Mouse (Mus musculus): ENCODE measurements around the gene Tulp2. TPM values are rescaled to one million over a fixed set of nuclear protein-coding genes. Genes with fewer than 3 reads are reported as not detected.

The Tulp2 gene
- polyA plus RNA-seq, 1 experiment, result not detected

- no peak overlapping the region for H3K27ac ChIP-seq (ENCODE audit: insufficient read depth, low read depth, low read length)
- peaks cover 20% of the 10 kb centered on the region for H3K4me1 ChIP-seq (ENCODE audit: control insufficient read depth, insufficient read depth, low read length)
- TF ChIP-seq CTCF (IDR thresholded peaks at IDR 0.05; ENCODE audit: low read depth, low read length), result no peak
- TF ChIP-seq POLR2A (IDR thresholded peaks at IDR 0.05; ENCODE audit: borderline replicate concordance, low read depth, low read length), result no peak
- H3K4me3 ChIP-seq (ENCODE audit: insufficient read depth, low read length), result no peak overlapping the region
These were observed 4.5 kb downstream of the Tulp2 start for GRCm38 (mm10) chr7:45486158-45486557.

GRCm38 (mm10) chr7:45486761-45487415 lies 5.2 kb downstream of the Tulp2 start, which contains the start of gene Gm45808:
Gm45808 (minus strand) TSS chr7:45486811.
- no peak within 1 kb of the TSS for H3K27ac ChIP-seq (ENCODE audit: insufficient read depth, low read depth, low read length)
- peak within 1 kb of the TSS; percentile 79; the same call in 1 of the 2 replicates for H3K4me3 ChIP-seq (ENCODE audit: insufficient read depth, low read length)
- TF ChIP-seq CTCF (IDR thresholded peaks at IDR 0.05; ENCODE audit: low read depth, low read length) (no peak), POLR2A (IDR thresholded peaks at IDR 0.05; ENCODE audit: borderline replicate concordance, low read depth, low read length) (no peak)
- peaks cover 21% of the 10 kb centered on the region for H3K4me1 ChIP-seq (ENCODE audit: control insufficient read depth, insufficient read depth, low read length)

DNA sequence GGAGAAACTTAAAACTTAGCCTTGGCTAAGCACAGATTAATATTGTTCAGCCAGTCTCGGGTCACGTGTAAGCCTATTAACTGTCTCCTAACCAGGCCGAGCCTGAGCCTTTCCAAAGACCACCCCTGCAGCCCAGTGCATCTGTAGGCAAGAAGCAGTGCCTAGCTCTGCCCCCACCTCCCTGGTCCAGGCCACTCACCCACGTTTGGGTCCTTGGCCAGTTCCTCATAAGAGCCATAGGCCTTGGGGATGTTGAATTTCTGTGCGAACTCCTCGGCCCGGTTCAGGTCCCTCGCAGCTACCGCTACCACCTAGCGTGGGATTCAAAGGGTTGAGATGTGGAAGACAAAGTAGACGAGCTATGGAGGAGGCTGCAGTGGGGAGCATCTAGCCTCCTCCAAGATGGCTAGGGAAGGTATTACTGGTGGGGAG lies 6.2 kb downstream of the Tulp2 start:
- no peak for TF ChIP-seq POLR2A (IDR thresholded peaks at IDR 0.05; ENCODE audit: borderline replicate concordance, low read depth, low read length)
- TF ChIP-seq CTCF (IDR thresholded peaks at IDR 0.05; ENCODE audit: low read depth, low read length), result no peak
- Histone ChIP-seq H3K4me1 (ENCODE audit: control insufficient read depth, insufficient read depth, low read length) (peaks cover 21% of the 10 kb centered on the region), H3K4me3 (ENCODE audit: insufficient read depth, low read length) (peak overlapping the region; percentile 79), H3K27ac (ENCODE audit: insufficient read depth, low read depth, low read length) (no peak overlapping the region)

GRCm38 (mm10) chr7:45488293-45489204 lies 6.9 kb downstream of the Tulp2 start, which contains the start of gene Dhdh:
Dhdh (minus strand) TSS chr7:45488805.
- H3K4me1 ChIP-seq (ENCODE audit: control insufficient read depth, insufficient read depth, low read length), result peaks cover 21% of the 10 kb centered on the region
- H3K27ac ChIP-seq (ENCODE audit: insufficient read depth, low read depth, low read length), result peak within 1 kb of the TSS; percentile 54
- peak; percentile 49; the same call in 1 of the 2 replicates for TF ChIP-seq POLR2A (IDR thresholded peaks at IDR 0.05; ENCODE audit: borderline replicate concordance, low read depth, low read length)
- 0 out of 2 replicates have a peak, but pooled peaks have one; percentile 7 for TF ChIP-seq CTCF (IDR thresholded peaks at IDR 0.05; ENCODE audit: low read depth, low read length)
- H3K4me3 ChIP-seq (ENCODE audit: insufficient read depth, low read length), result peak within 1 kb of the TSS; percentile 79

DNA sequence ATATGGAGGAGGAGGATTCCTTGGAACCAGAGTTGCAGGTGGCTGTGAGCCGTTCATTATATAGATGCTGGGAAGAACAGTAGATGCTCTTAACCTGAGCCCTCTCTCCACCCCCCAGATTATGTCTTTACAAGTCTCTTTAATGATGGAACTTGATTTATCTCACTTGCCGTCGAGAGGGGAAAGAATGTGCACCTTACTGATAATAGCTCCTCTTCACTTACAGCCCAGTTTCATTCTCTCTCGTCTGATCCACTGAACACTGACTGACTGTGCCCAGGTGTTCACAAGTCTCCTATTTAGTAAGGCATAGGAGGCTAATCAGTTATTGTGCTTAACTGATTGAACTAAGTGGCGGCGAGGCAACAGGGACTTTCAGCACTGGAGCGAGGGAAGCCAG lies 7.9 kb downstream of the Tulp2 start:
- no peak for TF ChIP-seq CTCF (IDR thresholded peaks at IDR 0.05; ENCODE audit: low read depth, low read length)
- no peak for TF ChIP-seq POLR2A (IDR thresholded peaks at IDR 0.05; ENCODE audit: borderline replicate concordance, low read depth, low read length)
- H3K27ac ChIP-seq (ENCODE audit: insufficient read depth, low read depth, low read length), result no peak overlapping the region
- H3K4me1 ChIP-seq (ENCODE audit: control insufficient read depth, insufficient read depth, low read length), result peaks cover 21% of the 10 kb centered on the region
- no peak overlapping the region for H3K4me3 ChIP-seq (ENCODE audit: insufficient read depth, low read length)

GRCm38 (mm10) chr7:45490822-45491221 lies 9.1 kb downstream of the Tulp2 start:
- Histone ChIP-seq H3K4me1 (ENCODE audit: control insufficient read depth, insufficient read depth, low read length) (peaks cover 21% of the 10 kb centered on the region), H3K27ac (ENCODE audit: insufficient read depth, low read depth, low read length) (no peak overlapping the region), H3K4me3 (ENCODE audit: insufficient read depth, low read length) (no peak overlapping the region)
- TF ChIP-seq POLR2A (IDR thresholded peaks at IDR 0.05; ENCODE audit: borderline replicate concordance, low read depth, low read length) (no peak), CTCF (IDR thresholded peaks at IDR 0.05; ENCODE audit: low read depth, low read length) (no peak)

DNA sequence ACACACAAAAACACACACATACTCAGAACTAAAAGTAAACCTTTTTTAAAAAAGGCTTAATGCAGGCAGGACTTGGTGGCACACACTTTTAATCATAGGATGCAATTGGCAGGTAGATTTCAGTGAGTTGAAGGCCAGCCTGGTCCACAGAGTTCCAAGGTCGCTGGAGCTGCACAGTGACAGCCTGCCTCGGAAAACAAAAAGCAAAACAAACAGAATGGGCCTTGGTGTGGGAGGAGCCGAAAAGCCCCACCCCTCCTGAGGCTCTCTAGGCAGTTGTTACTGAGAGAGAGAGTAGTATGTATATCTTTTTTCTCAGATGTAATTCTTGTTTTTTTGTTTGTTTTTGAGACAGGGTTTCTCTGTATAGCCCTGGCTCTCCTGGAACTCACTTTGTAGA lies 9.6 kb downstream of the Tulp2 start:
- peaks cover 21% of the 10 kb centered on the region for H3K4me1 ChIP-seq (ENCODE audit: control insufficient read depth, insufficient read depth, low read length)
- no peak overlapping the region for H3K4me3 ChIP-seq (ENCODE audit: insufficient read depth, low read length)
- TF ChIP-seq CTCF (IDR thresholded peaks at IDR 0.05; ENCODE audit: low read depth, low read length), result no peak
- no peak for TF ChIP-seq POLR2A (IDR thresholded peaks at IDR 0.05; ENCODE audit: borderline replicate concordance, low read depth, low read length)
- H3K27ac ChIP-seq (ENCODE audit: insufficient read depth, low read depth, low read length), result no peak overlapping the region

- TF ChIP-seq CTCF (IDR thresholded peaks at IDR 0.05; ENCODE audit: low read depth, low read length), result no peak
- no peak for TF ChIP-seq POLR2A (IDR thresholded peaks at IDR 0.05; ENCODE audit: borderline replicate concordance, low read depth, low read length)
- Histone ChIP-seq H3K4me3 (ENCODE audit: insufficient read depth, low read length) (no peak overlapping the region), H3K4me1 (ENCODE audit: control insufficient read depth, insufficient read depth, low read length) (peaks cover 19% of the 10 kb centered on the region), H3K27ac (ENCODE audit: insufficient read depth, low read depth, low read length) (no peak overlapping the region)
These were observed 10.7 kb downstream of the Tulp2 start for GRCm38 (mm10) chr7:45492225-45492844.

- Histone ChIP-seq H3K4me3 (ENCODE audit: insufficient read depth, low read length) (no peak overlapping the region), H3K4me1 (ENCODE audit: control insufficient read depth, insufficient read depth, low read length) (peaks cover 13% of the 10 kb centered on the region), H3K27ac (ENCODE audit: insufficient read depth, low read depth, low read length) (no peak overlapping the region)
- no peak for TF ChIP-seq CTCF (IDR thresholded peaks at IDR 0.05; ENCODE audit: low read depth, low read length)
- TF ChIP-seq POLR2A (IDR thresholded peaks at IDR 0.05; ENCODE audit: borderline replicate concordance, low read depth, low read length), result no peak
These were observed 11.3 kb downstream of the Tulp2 start for GRCm38 (mm10) chr7:45492951-45493350.

Measured in bone marrow macrophage, adult 2 months (primary cell).